Mouse (Mus musculus) forebrain, embryonic 14.5 days (tissue): ENCODE data around the gene Zdhhc8. TPM values are rescaled to one million over a fixed set of nuclear protein-coding genes. Genes with fewer than 3 reads are reported as not detected.
A peak's percentile ranks its signal among the peaks of the same experiment; 100 is the strongest.

Source experiments
- ATAC-seq: fragments of 200-750 bp; cut with Nextera tagmentation; 2 replicates; pipeline ENCODE4 v1.8.0; 2017; ENCODE audit warnings: mild to moderate bottlenecking, moderate library complexity
- DNase-seq: peaks from one replicate; pipeline ENCODE4 v3.0.0-alpha.2; 2015; ENCODE audit warnings: low spot score
- H3K27ac ChIP-seq: fragments of 300-500 bp; sonication (generic); 2 replicates; pipeline ENCODE4 v1.5.1; 2014; ENCODE audit warnings: low read depth, mild to moderate bottlenecking, control low read depth, low read length, moderate library complexity
- H3K27me3 ChIP-seq: fragments of 300-500 bp; sonication (generic); replicated peaks from 2 replicates; pipeline ENCODE4 v1.6.1; 2014; ENCODE audit warnings: low read length, control low read depth, mixed read lengths; ENCODE audit not compliant: control insufficient read depth, insufficient read depth
- H3K36me3 ChIP-seq: fragments of 300-500 bp; sonication (generic); 2 replicates; pipeline ENCODE4 v1.6.1; 2014; ENCODE audit warnings: low read length, control low read depth; ENCODE audit not compliant: control insufficient read depth, insufficient read depth
- H3K4me1 ChIP-seq: fragments of 300-500 bp; sonication (generic); 2 replicates; pipeline ENCODE4 v1.6.1; 2014; ENCODE audit warnings: antibody characterized with exemption, low read length, control low read depth; ENCODE audit not compliant: control insufficient read depth, insufficient read depth
- H3K4me2 ChIP-seq: fragments of 300-500 bp; sonication (generic); 2 replicates; pipeline ENCODE4 v1.6.1; 2014; ENCODE audit warnings: mild to moderate bottlenecking, control low read depth, low read length
- H3K4me3 ChIP-seq: fragments of 300-500 bp; sonication (generic); 2 replicates; pipeline ENCODE4 v1.5.1; 2014; ENCODE audit warnings: low read depth, low read length, control low read depth
- H3K9ac ChIP-seq: fragments of 300-500 bp; sonication (generic); 2 replicates; pipeline ENCODE4 v1.6.1; 2014; ENCODE audit warnings: mild to moderate bottlenecking, low read length, control low read depth, moderate library complexity
- H3K9me3 ChIP-seq: fragments of 300-500 bp; sonication (generic); replicated peaks from 2 replicates; pipeline ENCODE4 v1.6.1; 2016; ENCODE audit warnings: low read length, control low read depth, mixed read lengths; ENCODE audit not compliant: control insufficient read depth
- WGBS: fragments of 180-500 bp; shearing (Covaris S2); extraction: QIAGEN DNeasy Blood & Tissue Kit; methylation state at CpG from one replicate; pipeline ENCODE4 v1.1.7; 2014; 5-methylcytosine and 5-hydroxymethylcytosine counted together
- polyA plus RNA-seq: library from polyadenylated mRNA; unstranded; fragments of >200 nt; fragmentation: Nextera tagmentation; extraction: Ambion mirVana; gene quantifications from 2 replicates; pipeline ENCODE4 v1.2.1, GENCODE M21; 2014

The Zdhhc8 gene
- polyA plus RNA-seq, 1 experiment from 2014 or later = 5.9 TPM

GRCm38 (mm10) chr16:18250231-18250630 lies 15.3 kb upstream of the Zdhhc8 start:
- Histone ChIP-seq H3K9ac (peak overlapping the region; percentile 94), H3K4me2 (peak overlapping the region; percentile 82), H3K36me3 (peaks cover 71% of the 10 kb centered on the region), H3K9me3 (no peaks in the 10 kb centered on the region), H3K27me3 (no peaks in the 10 kb centered on the region), H3K27ac (no peak overlapping the region), H3K4me1 (peaks cover 24% of the 10 kb centered on the region), H3K4me3 (peak overlapping the region; percentile 95)
- DNase-seq (no peak), ATAC-seq (no peak)
- 57% methylated on average over 4 of the region's 4 CpGs for WGBS

GRCm38 (mm10) chr16:18249364-18249967 lies 14.5 kb upstream of the Zdhhc8 start:
- peak overlapping the region; percentile 82 for H3K4me2 ChIP-seq
- ATAC-seq (no peak; the same call in 1 of the 2 replicates), DNase-seq (no peak)
- H3K27me3 ChIP-seq = no peaks in the 10 kb centered on the region
- peak overlapping the region; percentile 94 for H3K9ac ChIP-seq
- peaks cover 24% of the 10 kb centered on the region for H3K4me1 ChIP-seq
- H3K36me3 ChIP-seq = peaks cover 72% of the 10 kb centered on the region
- peak overlapping the region; percentile 89 for H3K27ac ChIP-seq
- peak overlapping the region; percentile 95 for H3K4me3 ChIP-seq
- WGBS = 8% methylated on average over 27 of the region's 27 CpGs
- no peaks in the 10 kb centered on the region for H3K9me3 ChIP-seq

- Histone ChIP-seq H3K4me1 (peaks cover 24% of the 10 kb centered on the region), H3K9ac (peak within 1 kb of the TSS; percentile 94), H3K27ac (peak within 1 kb of the TSS; percentile 89), H3K36me3 (peaks cover 72% of the 10 kb centered on the region), H3K9me3 (no peaks in the 10 kb centered on the region), H3K4me2 (peak within 1 kb of the TSS; percentile 82), H3K27me3 (no peaks in the 10 kb centered on the region), H3K4me3 (peak within 1 kb of the TSS; percentile 95)
- under 1% methylated on average over 90 of the region's 102 CpGs for WGBS
- DNase-seq (peak; percentile 99), ATAC-seq (peak; percentile 98)
Measured at GRCm38 (mm10) chr16:18248433-18249363, 13.8 kb upstream of the Zdhhc8 start, which contains the start of the genes Trmt2a and Ranbp1. TSS of gene Trmt2a (plus strand) at chr16:18248679. TSS of gene Ranbp1 (minus strand) at chr16:18248732.

- peak overlapping the region; percentile 82 for H3K4me2 ChIP-seq
- H3K9ac ChIP-seq = peak overlapping the region; percentile 94
- peak overlapping the region; percentile 95 for H3K4me3 ChIP-seq
- under 1% methylated on average over 33 of the region's 33 CpGs for WGBS
- DNase-seq = peak; percentile 41
- ATAC-seq = 0 out of 2 replicates have a peak, but pooled peaks have one; percentile 0
- no peaks in the 10 kb centered on the region for H3K9me3 ChIP-seq
- no peaks in the 10 kb centered on the region for H3K27me3 ChIP-seq
- peaks cover 72% of the 10 kb centered on the region for H3K36me3 ChIP-seq
- peaks cover 24% of the 10 kb centered on the region for H3K4me1 ChIP-seq
- H3K27ac ChIP-seq = peak overlapping the region; percentile 89
Measured at GRCm38 (mm10) chr16:18247521-18248399, 12.8 kb upstream of the Zdhhc8 start.

GRCm38 (mm10) chr16:18241581-18241980 lies 6.6 kb upstream of the Zdhhc8 start:
- Histone ChIP-seq H3K27me3 (no peaks in the 10 kb centered on the region), H3K4me2 (no peak overlapping the region), H3K4me3 (no peak overlapping the region), H3K9me3 (no peaks in the 10 kb centered on the region), H3K9ac (no peak overlapping the region), H3K4me1 (peaks cover under 1% of the 10 kb centered on the region), H3K36me3 (peaks cover 89% of the 10 kb centered on the region), H3K27ac (no peak overlapping the region)
- ATAC-seq (no peak), DNase-seq (no peak)
- WGBS = 92% methylated on average over 10 of the region's 10 CpGs

- Histone ChIP-seq H3K27ac (no peak overlapping the region), H3K9me3 (no peaks in the 10 kb centered on the region), H3K27me3 (no peaks in the 10 kb centered on the region), H3K9ac (no peak overlapping the region), H3K4me2 (no peak overlapping the region), H3K4me1 (peaks cover 16% of the 10 kb centered on the region), H3K36me3 (peaks cover 44% of the 10 kb centered on the region), H3K4me3 (no peak overlapping the region)
- DNase-seq = no peak
- 78% methylated on average over 7 of the region's 7 CpGs for WGBS
- no peak for ATAC-seq
Measured at GRCm38 (mm10) chr16:18236676-18237501, 2.0 kb upstream of the Zdhhc8 start.

- peak overlapping the region; percentile 88 for H3K27ac ChIP-seq
- peak overlapping the region; percentile 88 for H3K9ac ChIP-seq
- no peaks in the 10 kb centered on the region for H3K9me3 ChIP-seq
- H3K4me3 ChIP-seq = peak overlapping the region; percentile 84
- peak overlapping the region; percentile 90 for H3K4me2 ChIP-seq
- 6% methylated on average over 19 of the region's 19 CpGs for WGBS
- H3K4me1 ChIP-seq = peaks cover 16% of the 10 kb centered on the region
- DNase-seq (peak; percentile 76), ATAC-seq (peak; percentile 78)
- peaks cover 33% of the 10 kb centered on the region for H3K36me3 ChIP-seq
- H3K27me3 ChIP-seq = no peaks in the 10 kb centered on the region
Measured at GRCm38 (mm10) chr16:18235389-18236065, 591 bp upstream of the Zdhhc8 start.
